19 mouse cellular contexts compared by ENCODE assay signal in genomic region chr15:9376281-9376680, GRCm38 (mm10). TPM values are rescaled to one million over a fixed set of nuclear protein-coding genes. Genes with fewer than 3 reads are reported as not detected.
"Had no signal": no experiment of that assay in that cellular context is flagged by ENCODE, and none has a peak within 500 bp of the region (broad histone marks: within the 10 kb centered on the region; RNA-seq: fewer than 3 reads in every experiment).

No protein-coding gene starts in this region.

- H3K36me3 ChIP-seq: limb, embryonic 15.5 days; liver, embryonic 12.5 days; midbrain, embryonic 15.5 days; neural tube, embryonic 12.5 days had no signal

- H3K9ac ChIP-seq: limb, embryonic 15.5 days; liver, embryonic 12.5 days; lung, embryonic 14.5 days; midbrain, embryonic 15.5 days; neural tube, embryonic 12.5 days had no signal

- H3K9me3 ChIP-seq: limb, embryonic 15.5 days; liver, embryonic 12.5 days; megakaryocyte, embryonic 14.5 days; midbrain, embryonic 15.5 days; neural tube, embryonic 12.5 days had no signal

- ATAC-seq: liver, embryonic 12.5 days; midbrain, embryonic 15.5 days had no signal

- H3K4me2 ChIP-seq: limb, embryonic 15.5 days; liver, embryonic 12.5 days; lung, embryonic 14.5 days; midbrain, embryonic 11.5 days; midbrain, embryonic 15.5 days; neural tube, embryonic 12.5 days had no signal

- H3K27ac ChIP-seq: limb, embryonic 15.5 days; liver, embryonic 12.5 days; macrophage; midbrain, embryonic 15.5 days; neural tube, embryonic 12.5 days; stomach, postnatal 0 days had no signal

- H3K4me3 ChIP-seq: limb, embryonic 15.5 days; liver, embryonic 12.5 days; megakaryocyte, embryonic 14.5 days; midbrain, embryonic 15.5 days; neural tube, embryonic 12.5 days had no signal

- DNase-seq: kidney, postnatal 14 days; lung, embryonic 14.5 days; lung, postnatal 14 days had no signal

- H3K27me3 ChIP-seq: limb, embryonic 15.5 days; liver, embryonic 12.5 days; megakaryocyte, embryonic 14.5 days; midbrain, embryonic 15.5 days; neural tube, embryonic 12.5 days had no signal

- H3K4me1 ChIP-seq: limb, embryonic 15.5 days; liver, embryonic 12.5 days; midbrain, embryonic 15.5 days; neural tube, embryonic 12.5 days had no signal

RNA-seq across cellular contexts. Expression of gene Ugt3a2, which starts 40.9 kb away (rescaled TPM):
- total RNA-seq: layer of hippocampus, adult 8-10 months; layer of hippocampus, postnatal 14 days; left cerebral cortex, adult 18-20 months; left cerebral cortex, postnatal 14 days; monocyte, adult 5-6 weeks; neutrophil, adult 5-6 weeks had no signal
- polyA plus RNA-seq: limb, embryonic 11.5 days; limb, embryonic 15.5 days; lung, embryonic 14.5 days; macrophage; midbrain, embryonic 11.5 days; midbrain, embryonic 15.5 days; neural tube, embryonic 12.5 days; urinary bladder, adult 2 months had no signal

RNA-seq across cellular contexts. Expression of gene Capsl, which starts 59.5 kb away (rescaled TPM):
- total RNA-seq: monocyte, adult 5-6 weeks; neutrophil, adult 5-6 weeks had no signal
